Mouse (Mus musculus) lung, postnatal 25 days (tissue): ENCODE data around the gene Pls1.

Experiments
- DNase-seq: peaks from one replicate; pipeline ENCODE4 v3.0.0; 2022; ENCODE audit warnings: low spot score

The Pls1 gene

DNA sequence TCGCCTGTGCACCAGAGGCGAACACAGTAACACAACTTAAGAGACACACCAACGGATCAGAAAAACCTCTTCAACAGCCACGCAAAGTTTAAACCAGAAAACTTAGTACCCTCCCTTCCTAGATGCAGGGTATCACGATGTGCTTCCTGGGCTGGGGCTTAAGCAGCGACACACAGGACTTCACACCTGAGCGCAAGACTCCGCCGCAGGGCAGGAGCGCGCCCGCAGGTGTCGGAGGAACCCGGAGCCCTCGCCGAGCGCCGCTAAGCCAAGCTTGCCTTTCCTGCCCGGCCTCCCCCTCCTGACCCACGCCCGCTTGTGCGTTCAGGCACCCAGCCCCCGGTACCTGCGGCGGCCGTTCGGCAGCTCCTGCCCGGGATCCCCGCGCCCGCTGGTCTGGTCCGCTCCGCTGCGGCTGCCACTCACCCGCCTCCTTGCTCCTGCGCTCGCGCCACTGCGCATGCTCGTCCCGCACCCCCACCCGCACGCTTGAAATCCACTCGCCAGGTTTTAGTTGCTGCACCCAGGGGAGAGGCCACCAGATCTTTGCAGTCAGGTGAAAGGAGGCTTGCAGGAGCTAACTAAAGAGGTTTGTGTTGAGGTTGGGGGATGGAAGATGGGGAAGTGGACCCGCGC is at the start of gene Pls1:
TSS of gene Pls1 (minus strand) at position 487 of the 636 bp plus-strand sequence.
- DNase-seq, result peak; percentile 84

DNA sequence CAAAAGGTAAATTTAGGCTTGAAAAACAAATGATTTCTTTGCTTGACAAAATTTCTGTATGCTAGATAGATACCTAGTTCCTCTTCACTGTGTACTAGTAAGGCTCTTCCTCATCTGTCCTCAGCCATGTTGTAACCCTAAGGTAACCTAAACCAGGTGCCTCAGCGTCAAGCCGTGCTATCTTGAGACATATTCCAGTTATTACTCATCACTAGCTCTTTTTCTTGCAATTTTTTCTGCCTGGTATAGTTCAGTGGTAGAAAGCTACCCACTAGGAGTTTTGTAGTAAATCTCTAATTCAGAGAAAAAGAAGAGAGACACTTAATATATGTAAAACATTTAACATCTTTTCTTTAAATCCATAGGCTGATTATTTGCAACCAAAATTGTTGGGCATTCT is 37.6 kb upstream of the Pls1 start:
- DNase-seq, result no peak

DNA sequence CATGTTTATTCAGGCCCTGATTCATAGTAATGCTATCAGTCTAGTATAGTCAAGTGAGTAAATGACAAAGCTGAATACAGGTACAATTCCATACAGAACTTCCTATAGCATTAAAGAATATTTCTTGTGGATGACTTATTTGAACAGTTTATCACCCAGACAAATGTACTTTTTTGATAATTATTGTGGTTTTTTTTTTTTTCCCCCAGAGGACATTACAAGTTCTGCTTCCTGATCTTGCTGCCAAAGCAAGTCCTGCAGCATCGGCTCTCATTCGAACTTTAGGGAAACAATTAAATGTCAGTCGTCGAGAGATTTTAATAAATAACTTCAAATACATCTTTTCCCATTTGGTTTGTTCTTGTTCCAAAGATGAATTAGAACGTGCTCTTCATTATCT is 33.1 kb upstream of the Pls1 start:
- DNase-seq, result no peak

DNA sequence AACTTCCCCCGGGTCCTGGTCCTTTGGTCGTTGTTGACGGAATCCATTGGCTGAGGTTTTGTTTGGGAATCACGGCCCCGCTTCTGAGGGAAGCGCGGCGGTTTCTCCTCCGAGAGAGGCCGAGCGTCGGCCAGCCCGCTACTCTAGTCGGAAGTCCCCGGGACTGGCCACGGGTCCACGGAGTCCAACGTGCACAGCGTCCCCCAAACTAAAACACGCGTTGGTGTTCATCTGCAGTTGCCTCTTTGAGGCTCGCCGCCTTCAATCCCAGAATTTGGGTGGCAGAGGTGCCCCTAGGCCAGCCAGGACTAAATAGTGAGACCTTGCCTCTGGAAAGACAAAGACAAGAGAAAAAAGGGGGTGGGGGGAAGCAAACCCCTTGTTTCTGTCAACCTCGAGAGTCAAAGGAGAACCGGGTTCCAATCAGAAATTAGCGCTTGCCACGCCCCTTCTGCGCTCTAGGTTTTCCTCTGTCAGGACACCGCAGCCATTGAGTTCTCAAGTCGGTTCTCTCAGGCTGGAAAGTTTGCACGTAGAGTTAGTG is 13.0 kb upstream of the Pls1 start:
- no peak for DNase-seq

DNA sequence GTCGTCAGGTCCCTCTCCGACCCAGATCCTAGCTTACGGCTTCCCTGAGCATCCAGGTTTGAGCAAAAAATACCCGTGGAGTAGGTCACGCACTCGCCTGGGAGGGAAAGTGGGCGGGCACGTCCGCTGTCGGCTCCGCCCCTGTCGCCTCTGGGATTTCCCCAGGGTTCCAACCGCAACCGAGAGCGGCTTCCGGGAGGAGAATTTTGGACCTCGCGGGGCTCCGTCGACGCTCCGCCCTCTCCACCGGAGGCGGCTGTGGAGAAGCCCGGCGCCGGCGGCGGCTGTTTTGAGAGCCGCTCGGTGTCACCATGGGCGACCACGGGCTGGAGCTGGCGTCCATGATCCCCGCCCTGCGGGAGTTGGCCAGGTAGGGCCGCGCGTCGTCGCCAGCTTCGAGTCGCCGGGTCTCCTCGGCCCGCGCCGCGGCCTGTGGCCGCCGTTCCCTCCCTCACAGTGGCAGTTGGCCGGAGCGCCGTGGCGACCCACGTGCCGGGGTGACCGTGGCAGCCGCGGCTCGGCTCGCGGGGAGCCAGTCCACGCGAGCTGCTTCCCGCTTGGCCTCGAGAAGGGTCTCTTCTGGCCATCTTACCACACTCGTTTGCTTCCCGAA is 12.4 kb upstream of the Pls1 start, which contains the start of gene Atr:
TSS of gene Atr (plus strand) at position 184 of the 613 bp plus-strand sequence.
- peak; percentile 95 for DNase-seq

DNA sequence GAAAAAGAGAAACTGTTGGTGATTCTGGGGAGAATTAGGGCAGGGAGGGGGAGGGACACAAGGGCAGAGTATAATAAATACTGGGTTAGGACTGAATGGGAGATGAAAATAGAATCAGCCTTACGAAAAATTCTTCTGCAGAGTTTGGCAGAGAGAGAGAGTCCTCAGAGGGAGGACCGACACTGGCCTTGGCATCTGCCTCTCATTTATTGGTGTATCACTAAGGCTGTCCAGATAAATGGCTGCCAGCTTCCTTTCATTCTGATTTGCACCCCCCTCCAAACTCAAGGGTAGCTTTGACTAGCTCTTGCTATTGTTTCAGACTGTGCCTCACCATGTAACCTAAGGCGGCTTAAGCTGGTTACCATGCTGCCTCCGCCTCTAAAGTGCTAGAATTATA is 10.9 kb upstream of the Pls1 start:
- no peak for DNase-seq

DNA sequence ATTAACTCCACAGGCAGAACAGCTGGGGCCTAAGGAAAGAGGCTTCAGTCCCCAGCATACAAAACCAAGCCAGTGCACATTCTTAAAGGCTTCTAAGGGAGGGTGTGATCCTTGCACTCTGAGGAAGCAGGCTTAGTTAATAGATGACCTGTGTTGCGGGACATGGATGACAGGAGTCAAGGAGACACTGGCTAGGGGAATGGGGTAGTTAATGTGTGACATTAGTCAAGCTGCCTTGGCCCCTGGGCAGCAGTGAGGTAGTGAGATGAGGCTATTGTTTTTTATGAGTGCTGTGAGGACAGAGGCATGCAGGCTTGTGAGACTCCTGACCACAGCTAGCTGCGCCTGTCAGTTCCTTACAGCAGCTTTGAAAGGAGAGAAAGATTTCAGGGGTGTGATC is 9.8 kb upstream of the Pls1 start:
- no peak for DNase-seq

DNA sequence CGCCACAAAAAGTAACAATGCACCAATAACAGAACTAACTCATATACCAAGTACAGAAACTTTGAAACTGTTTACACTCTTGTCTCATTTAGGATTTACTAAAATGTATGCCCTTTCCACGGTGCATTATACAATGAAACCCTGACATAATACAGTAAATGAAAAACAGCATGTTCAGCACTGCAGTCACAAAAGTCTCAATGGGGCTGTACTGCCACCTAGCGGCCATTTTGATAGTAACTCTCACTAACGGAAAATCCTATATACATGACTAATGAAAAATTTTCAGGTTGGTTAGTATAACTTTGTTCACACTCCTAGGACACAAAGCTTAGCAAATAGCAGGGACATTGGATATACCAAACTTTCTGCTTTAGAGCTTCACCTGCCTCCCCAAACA is 7.8 kb upstream of the Pls1 start:
- peak; percentile 63 for DNase-seq

DNA sequence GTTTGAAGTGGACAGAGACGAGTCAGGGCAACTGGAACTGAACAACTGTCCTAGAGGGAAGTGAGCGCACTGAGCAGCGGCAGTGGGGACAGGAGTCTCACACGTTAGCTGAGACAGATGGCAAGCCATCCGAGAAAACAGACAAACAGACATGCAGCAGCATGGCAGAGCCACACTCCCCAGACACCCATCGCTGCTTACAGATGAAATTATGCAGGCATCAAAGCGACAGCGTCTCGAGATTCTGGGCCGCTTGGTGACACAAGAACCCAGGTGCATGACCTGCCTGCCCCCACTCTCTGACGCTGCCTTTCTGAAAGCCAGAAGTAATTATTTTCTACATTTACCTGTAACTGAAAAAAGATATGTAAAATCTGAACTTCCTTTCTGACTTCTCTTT is 6.6 kb upstream of the Pls1 start:
- DNase-seq, result no peak

DNA sequence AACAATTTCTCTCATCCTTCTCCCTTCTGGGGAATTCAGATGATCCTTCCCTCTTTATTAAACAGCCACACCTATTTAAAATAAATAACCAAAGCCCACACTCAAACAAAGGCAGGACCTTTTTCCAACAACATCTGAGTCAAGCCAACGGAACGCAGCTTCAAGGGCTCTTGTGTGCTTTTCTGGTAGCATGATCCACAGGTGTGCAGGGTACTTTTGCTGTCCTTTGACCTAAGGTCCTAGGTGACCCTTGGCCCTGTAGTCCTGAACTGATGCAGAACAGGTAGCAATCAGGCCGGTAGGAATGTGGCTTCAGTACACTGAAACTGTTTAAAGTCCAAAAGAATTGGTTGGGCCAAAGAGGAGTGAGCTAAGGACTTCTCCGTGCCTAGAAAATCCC is 600 bp upstream of the Pls1 start:
- peak; percentile 46 for DNase-seq

DNA sequence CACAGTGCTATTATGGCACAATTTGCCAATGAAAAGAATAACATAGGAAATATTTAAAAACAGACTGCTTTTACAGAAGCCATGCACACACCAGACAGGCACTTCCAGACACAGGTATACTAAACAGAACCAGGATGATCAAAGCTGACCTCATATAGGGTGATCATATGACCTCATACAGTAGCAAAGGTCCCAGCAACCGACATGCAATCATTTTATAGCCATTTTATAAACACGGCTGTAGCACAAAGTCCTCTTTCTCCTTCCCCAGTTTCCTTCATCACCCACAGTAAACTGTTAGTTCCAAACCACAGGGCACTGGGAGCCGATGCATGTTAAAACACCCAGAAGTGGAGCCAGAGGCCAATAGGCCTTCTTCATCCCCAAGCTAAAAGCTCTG is 5.7 kb downstream of the Pls1 start:
- DNase-seq, result no peak

DNA sequence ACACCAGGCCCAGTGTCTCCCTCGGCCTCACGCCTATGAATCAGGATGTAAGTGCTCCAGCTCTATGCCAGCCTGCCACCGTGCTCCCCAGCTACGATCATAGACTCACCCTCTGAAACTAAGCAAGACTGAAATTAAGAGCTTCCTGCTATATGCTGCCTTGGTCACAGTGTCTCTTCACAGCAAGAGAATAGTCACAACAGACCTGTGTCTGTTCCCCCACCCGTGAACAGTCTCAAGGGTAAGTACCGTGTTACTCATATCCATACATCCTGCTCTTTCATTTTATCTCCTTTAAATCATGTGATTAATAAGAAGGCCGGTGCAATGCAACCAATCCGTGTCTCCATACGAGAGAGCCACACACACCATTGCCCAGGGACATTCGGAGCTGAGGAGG is 9.4 kb downstream of the Pls1 start:
- no peak for DNase-seq

DNA sequence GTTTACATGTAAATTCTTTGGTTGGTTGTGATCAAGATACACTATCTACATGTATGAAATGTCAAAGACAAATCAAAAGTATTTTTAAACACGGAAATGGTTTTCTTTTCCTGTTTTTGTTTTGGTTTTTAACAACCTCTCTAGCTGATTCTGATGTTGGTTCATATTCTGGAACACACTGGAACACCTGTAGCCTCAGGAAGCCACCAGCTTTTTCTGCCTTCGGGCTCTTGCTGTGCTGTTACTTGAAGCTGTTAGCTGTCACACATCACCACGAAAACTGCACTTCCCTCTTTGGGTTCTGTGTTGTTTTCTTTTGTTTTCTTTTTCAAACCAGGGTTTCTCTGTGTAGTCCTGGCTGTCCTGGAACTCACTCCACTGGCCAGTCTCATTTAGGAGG is 10.3 kb downstream of the Pls1 start:
- DNase-seq, result no peak

DNA sequence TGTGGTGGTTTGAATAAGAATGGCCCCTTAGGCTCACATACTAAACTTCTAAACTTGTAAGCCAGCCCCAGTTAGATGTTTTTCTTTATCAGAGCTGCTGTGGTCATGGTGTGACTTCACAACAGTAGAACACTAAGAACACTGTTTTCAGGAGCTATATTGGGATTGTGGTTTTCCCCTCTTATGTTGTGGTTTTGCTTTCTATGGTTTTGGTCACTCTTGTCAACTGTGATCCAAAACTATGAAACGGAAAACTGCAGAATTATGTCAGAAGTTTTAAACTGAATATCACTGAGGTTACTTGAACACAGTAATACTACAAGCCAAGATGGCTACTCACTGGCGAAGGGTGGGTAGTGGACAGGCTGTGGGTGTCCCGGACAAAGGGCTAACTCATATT is 12.4 kb downstream of the Pls1 start:
- DNase-seq, result no peak

DNA sequence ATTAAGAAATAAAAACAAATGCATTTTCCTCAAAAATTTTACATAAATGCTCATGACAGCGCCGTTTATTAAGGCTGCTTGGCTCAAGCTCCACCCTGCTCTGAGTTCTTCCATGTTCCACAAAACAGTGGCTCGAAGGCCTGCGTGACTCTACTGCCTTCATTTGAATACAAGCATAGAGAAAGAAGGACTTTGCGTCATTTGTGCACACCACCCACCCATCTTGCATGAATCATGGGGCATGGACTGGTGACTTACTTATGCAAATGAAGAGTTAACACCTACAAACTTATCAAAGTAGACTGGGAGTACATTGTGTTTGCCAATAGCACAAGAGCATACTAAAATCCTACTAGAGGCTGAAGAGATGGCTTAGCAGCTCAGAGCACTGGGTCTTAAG is 17.5 kb downstream of the Pls1 start:
- DNase-seq, result no peak

DNA sequence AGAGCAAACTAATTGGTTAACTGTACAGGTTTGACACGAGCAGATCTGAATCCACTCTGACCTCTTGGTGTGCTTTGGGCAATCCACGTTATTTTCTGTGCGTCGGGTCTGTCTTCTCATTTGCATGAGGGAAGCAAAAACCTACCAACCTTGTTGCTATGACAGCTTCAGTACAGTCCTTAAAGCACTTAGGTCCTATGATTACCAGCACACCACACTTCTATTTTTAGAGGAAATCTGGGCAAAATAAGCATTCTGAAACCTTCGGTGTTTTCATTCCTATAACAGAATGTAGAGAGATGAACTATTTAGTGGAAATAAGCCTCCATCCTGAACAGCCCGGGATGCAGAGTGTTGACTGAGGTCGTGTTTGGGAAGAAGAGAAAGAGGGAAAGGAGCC is 22.6 kb downstream of the Pls1 start:
- DNase-seq, result no peak

DNA sequence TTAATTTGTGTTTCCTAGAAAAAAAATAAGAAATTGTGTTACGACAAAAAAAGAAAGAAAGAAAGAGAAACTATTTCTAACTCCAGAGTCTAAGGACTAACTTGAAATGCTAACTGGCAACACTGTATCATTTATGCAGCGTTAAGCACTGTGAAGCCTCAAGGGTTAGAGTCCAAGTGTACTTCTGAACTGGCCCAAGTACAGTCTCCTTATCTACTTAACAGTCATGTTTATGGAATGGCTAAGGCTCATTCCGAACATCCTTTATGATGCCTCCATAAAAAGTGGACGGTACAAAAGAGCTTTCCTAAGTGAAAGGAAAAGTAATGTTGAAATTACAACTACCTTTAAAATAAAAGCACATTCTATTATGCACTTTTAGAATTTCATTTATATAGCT is 29.4 kb downstream of the Pls1 start:
- no peak for DNase-seq

DNA sequence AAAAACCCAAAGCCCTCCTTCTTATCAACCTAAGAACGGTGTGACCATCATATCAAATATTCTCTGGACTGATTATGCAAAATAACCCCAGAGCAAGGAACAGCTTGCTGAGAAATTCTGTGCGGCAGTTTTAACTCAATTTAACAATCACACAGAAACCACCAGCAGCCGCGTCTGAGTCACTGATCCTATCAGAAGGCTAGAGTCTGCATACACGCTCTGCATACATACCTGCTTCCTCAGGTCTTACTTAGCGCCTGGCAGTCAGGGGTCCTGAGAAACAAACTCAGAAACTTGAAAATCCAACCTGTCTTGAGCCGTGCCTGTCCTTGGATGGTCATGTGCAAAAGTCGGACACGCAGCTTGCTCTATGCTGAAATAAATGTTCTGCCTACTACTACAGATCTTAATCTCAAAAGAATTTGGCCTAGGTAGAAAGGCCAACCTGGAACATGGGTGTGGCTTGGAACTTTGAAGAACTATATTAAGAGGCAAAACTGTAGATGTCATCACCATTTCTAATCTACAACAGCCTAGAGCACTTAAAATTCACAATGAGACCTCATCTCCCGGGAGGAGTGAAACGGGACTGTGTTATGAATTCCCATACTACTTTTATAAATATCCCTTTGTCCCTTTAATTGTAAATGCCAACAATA is 30.0 kb downstream of the Pls1 start:
- DNase-seq, result peak; percentile 44

DNA sequence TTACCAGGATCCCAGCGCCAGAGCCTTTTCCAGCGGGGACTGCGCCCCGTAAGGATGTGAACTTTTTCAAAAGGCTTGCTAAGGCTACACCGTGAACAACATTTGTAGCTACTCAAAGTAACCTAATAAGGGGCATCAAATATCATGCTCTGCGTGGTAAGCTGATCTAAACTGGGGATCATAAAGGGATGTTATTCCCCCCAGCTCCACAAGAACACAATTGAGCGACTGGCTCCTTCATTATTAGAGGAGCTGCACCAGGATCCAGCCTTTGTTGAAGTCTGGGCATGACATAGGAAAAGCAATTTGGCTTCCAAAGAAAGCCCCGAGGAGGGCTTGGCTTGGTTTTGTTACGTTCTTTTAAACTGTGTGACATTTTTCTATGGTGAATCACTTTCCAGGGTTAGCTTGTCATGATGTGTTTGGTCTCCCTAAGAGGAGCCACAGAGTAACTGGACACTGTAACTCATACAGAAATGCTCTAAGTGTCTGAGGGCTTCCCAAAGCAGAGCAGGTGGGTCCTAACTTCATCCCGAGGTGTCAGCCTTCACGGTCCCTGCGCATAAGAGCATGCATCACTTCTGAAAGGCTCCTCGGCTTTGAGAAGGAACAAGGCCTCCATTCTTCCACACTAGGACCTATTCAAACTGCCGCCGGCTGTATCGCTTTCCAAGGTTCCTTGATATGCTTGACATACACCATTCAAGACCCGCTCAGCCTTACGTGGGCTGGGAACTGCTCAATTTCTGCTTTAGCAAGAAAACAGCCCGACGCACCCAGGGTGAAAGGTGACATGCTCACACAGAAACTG is 31.2 kb downstream of the Pls1 start:
- no peak for DNase-seq

DNA sequence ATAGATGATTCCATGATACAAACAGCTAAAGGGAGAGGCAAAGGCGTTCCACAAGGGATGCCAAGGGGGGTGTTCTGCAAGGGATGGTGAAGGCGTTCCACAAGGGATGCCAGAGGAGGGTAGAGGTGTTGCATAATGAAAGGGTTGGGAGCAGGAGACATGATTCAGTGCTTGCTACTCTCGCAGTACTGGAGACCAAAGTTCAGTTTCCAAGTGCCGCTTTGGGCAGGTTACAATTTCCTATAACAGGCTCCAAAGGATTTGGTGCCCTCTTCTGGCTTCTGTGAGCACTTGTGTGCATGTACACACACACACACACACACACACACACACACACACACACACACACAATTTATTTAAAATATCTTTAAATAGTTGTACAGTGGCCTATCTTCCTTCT is 33.3 kb downstream of the Pls1 start:
- DNase-seq, result no peak

DNA sequence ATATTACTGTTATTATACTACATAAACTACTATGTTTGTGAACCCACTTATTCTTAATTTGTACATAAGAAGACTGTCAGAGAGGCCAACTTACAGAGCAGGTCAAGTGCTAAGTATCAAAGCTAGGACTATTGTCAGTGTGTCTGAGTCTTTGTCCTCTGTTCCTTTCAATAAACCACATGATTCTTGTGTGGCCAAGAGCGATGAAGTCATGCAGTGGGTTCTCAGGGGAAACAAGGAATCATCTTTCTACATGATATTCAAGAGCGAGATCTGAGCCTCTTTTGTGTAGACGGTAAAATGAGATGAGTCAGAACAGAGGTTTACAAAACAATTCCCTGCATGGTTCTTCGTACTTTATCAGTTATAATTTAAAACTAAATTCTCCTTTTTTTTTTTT is 35.5 kb downstream of the Pls1 start:
- no peak for DNase-seq

DNA sequence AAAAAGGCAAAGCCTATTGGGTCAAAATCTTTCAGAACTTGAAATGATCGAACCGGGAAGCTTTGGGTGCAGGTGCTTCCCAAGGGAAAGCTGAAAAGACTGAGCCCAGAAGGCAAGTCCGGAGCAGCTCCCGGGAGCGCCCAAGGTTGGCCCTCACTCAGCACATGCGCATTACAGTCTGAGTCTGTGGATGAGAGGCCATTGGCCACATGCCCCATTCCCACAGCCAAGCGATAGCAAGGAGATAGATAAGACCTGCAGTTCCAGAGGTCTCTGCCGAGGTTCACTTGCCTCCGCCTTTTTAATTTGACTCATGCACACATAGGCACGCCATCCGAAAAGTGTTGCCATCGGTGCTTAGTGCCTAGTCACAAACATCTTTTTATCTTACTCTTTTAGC is 39.7 kb downstream of the Pls1 start:
- DNase-seq, result no peak

DNA sequence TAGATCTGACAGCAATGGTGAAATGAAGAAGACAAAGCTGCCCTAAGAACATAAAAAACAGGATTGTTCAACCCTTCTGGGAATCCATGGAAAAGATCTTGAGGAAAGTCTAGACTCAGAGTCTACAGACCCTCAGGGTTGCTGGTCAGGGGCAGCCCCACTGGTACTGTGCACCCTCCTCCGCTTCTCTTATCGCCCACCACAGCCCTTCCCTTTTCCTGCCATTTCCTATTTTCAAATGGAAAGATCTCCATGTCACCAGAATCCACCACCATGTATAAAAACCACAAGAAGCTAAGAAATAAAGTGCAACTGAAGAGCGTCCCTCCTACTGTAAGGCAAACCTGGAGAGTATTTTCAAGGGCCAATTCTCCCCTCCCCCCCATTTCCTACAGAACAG is 41.3 kb downstream of the Pls1 start:
- DNase-seq, result no peak
